Mouse (Mus musculus) thymus, adult 2 months (tissue): Measurements from ENCODE around the gene Sfswap. TPM values are rescaled to one million over a fixed set of nuclear protein-coding genes. Genes with fewer than 3 reads are reported as not detected.

ENCODE experiments used
- DNase-seq: peaks from one replicate; pipeline ENCODE4 v3.0.0; 2021
- H3K27ac ChIP-seq: fragments of 200-500 bp; 2 replicates; pipeline ENCODE4 v1.5.1; 2012; ENCODE audit warnings: low read length, control low read depth; ENCODE audit not compliant: control insufficient read depth, insufficient read depth
- H3K27me3 ChIP-seq: fragments of 200-500 bp; 2 replicates; pipeline ENCODE4 v1.6.1; 2012; ENCODE audit warnings: mild to moderate bottlenecking, low read length, moderate library complexity, mixed read lengths; ENCODE audit not compliant: control insufficient read depth, insufficient read depth
- H3K36me3 ChIP-seq: fragments of 200-500 bp; 2 replicates; pipeline ENCODE4 v1.6.1; 2012; ENCODE audit warnings: mild to moderate bottlenecking, low read length, moderate library complexity; ENCODE audit not compliant: control insufficient read depth, insufficient read depth
- H3K4me1 ChIP-seq: fragments of 200-500 bp; replicated peaks from 2 replicates; pipeline ENCODE4 v1.6.1; 2012; ENCODE audit warnings: low read length; ENCODE audit not compliant: control insufficient read depth, insufficient read depth
- H3K4me3 ChIP-seq: fragments of 200-500 bp; 2 replicates; pipeline ENCODE4 v1.5.1; 2012; ENCODE audit warnings: mild to moderate bottlenecking, low read length, control low read depth, moderate library complexity; ENCODE audit not compliant: control insufficient read depth, insufficient read depth
- CTCF ChIP-seq: fragments of 200-500 bp; IDR thresholded peaks from 2 replicates; pipeline ENCODE4 v1.5.1; 2012; ENCODE audit warnings: mild to moderate bottlenecking, control low read depth, low read length, moderate library complexity, borderline replicate concordance; ENCODE audit not compliant: control insufficient read depth, poor library complexity, insufficient read depth; ENCODE audit errors: extremely low read depth
- POLR2A ChIP-seq: fragments of 200-500 bp; IDR thresholded peaks from 2 replicates; pipeline ENCODE4 v1.6.1; 2012; ENCODE audit warnings: mild to moderate bottlenecking, low read length, control low read depth, moderate library complexity; ENCODE audit not compliant: control insufficient read depth, poor library complexity, insufficient read depth; ENCODE audit errors: extremely low read depth
- WGBS: fragments of 180-500 bp; shearing (Covaris S2); methylation state at CpG from one replicate; pipeline ENCODE4 v1.1.7; 2018; 5-methylcytosine and 5-hydroxymethylcytosine counted together
- polyA plus RNA-seq: library from polyadenylated mRNA; depleted of rRNA; stranded (reverse); fragments of >200 nt; gene quantifications from 2 replicates; pipeline ENCODE4 v1.2.3, GENCODE M21; 2012

Gene Sfswap
- polyA plus RNA-seq, 1 experiment = 160 TPM

- Histone ChIP-seq H3K4me1 (no peaks in the 10 kb centered on the region), H3K36me3 (peaks cover 34% of the 10 kb centered on the region), H3K27ac (0 out of 2 replicates have a peak overlapping the region, but pooled peaks have one; percentile 41), H3K4me3 (no peak overlapping the region), H3K27me3 (no peaks in the 10 kb centered on the region)
- TF ChIP-seq CTCF (no peak), POLR2A (no peak)
- WGBS = 86% methylated on average over 5 of the region's 5 CpGs
- DNase-seq = no peak
Measured at GRCm38 (mm10) chr5:129524751-129525150, 23.7 kb downstream of the Sfswap start.

GRCm38 (mm10) chr5:129527162-129527561 lies 26.1 kb downstream of the Sfswap start:
- no peak overlapping the region for H3K4me3 ChIP-seq
- H3K27me3 ChIP-seq = no peaks in the 10 kb centered on the region
- no peak overlapping the region for H3K27ac ChIP-seq
- H3K4me1 ChIP-seq = no peaks in the 10 kb centered on the region
- WGBS = 84% methylated on average over 5 of the region's 5 CpGs
- DNase-seq = no peak
- H3K36me3 ChIP-seq = peaks cover 21% of the 10 kb centered on the region
- no peak for TF ChIP-seq CTCF
- no peak for TF ChIP-seq POLR2A

- WGBS = 79% methylated on average over 1 of the region's 1 CpGs
- no peak for TF ChIP-seq CTCF
- TF ChIP-seq POLR2A = no peak
- no peaks in the 10 kb centered on the region for H3K27me3 ChIP-seq
- H3K36me3 ChIP-seq = peaks cover 14% of the 10 kb centered on the region
- no peak overlapping the region for H3K4me3 ChIP-seq
- DNase-seq = no peak
- H3K27ac ChIP-seq = no peak overlapping the region
- no peaks in the 10 kb centered on the region for H3K4me1 ChIP-seq
Measured at GRCm38 (mm10) chr5:129529571-129529970, 28.6 kb downstream of the Sfswap start.

- H3K36me3 ChIP-seq = peaks cover 5% of the 10 kb centered on the region
- no peaks in the 10 kb centered on the region for H3K4me1 ChIP-seq
- H3K27me3 ChIP-seq = no peaks in the 10 kb centered on the region
- no peak overlapping the region for H3K4me3 ChIP-seq
- H3K27ac ChIP-seq = no peak overlapping the region
- WGBS = 82% methylated on average over 3 of the region's 3 CpGs
- DNase-seq = no peak
- TF ChIP-seq CTCF = no peak
- TF ChIP-seq POLR2A = no peak
Measured at GRCm38 (mm10) chr5:129533731-129534130, 32.7 kb downstream of the Sfswap start.

GRCm38 (mm10) chr5:129534500-129534899 lies 33.5 kb downstream of the Sfswap start:
- WGBS = 95% methylated on average over 2 of the region's 2 CpGs
- TF ChIP-seq CTCF = no peak
- no peak for TF ChIP-seq POLR2A
- DNase-seq = no peak
- Histone ChIP-seq H3K27ac (no peak overlapping the region), H3K36me3 (peaks cover 7% of the 10 kb centered on the region), H3K27me3 (no peaks in the 10 kb centered on the region), H3K4me3 (no peak overlapping the region), H3K4me1 (no peaks in the 10 kb centered on the region)

GRCm38 (mm10) chr5:129535021-129535420 lies 34.0 kb downstream of the Sfswap start:
- Histone ChIP-seq H3K4me1 (no peaks in the 10 kb centered on the region), H3K27ac (no peak overlapping the region)
- WGBS = 99% methylated on average over 2 of the region's 2 CpGs

GRCm38 (mm10) chr5:129535431-129535830 lies 34.4 kb downstream of the Sfswap start:
- no peak for DNase-seq
- Histone ChIP-seq H3K4me3 (no peak overlapping the region), H3K36me3 (peaks cover 10% of the 10 kb centered on the region)

More at GRCm38 (mm10) chr5:129535021-129535420, 34.0 kb downstream of the Sfswap start:
- DNase-seq = no peak
- H3K36me3 ChIP-seq = peaks cover 6% of the 10 kb centered on the region
- H3K27me3 ChIP-seq = no peaks in the 10 kb centered on the region
- TF ChIP-seq POLR2A (no peak), CTCF (no peak)
- H3K4me3 ChIP-seq = no peak overlapping the region

More at GRCm38 (mm10) chr5:129535431-129535830, 34.4 kb downstream of the Sfswap start:
- TF ChIP-seq CTCF (no peak), POLR2A (no peak)
- no peak overlapping the region for H3K27ac ChIP-seq
- no peaks in the 10 kb centered on the region for H3K4me1 ChIP-seq
- H3K27me3 ChIP-seq = no peaks in the 10 kb centered on the region
- 97% methylated on average over 3 of the region's 3 CpGs for WGBS
